Mouse (Mus musculus): ENCODE measurements around the gene Nol10. TPM values are rescaled to one million over a fixed set of nuclear protein-coding genes. Genes with fewer than 3 reads are reported as not detected.
A peak's percentile ranks its signal among the peaks of the same experiment; 100 is the strongest.

Gene Nol10
- polyA plus RNA-seq, 1 experiment from 2014 or later, result 19.3 TPM

GRCm38 (mm10) chr12:17357795-17358194 lies 9.5 kb downstream of the Nol10 start:
- no peak overlapping the region for H3K4me3 ChIP-seq (ENCODE audit: low read depth, low read length)

GRCm38 (mm10) chr12:17358981-17359380 lies 10.7 kb downstream of the Nol10 start:
- no peak overlapping the region for H3K9ac ChIP-seq (ENCODE audit: low read depth, low read length)
- 89% methylated on average over 9 of the region's 9 CpGs for WGBS

More at GRCm38 (mm10) chr12:17357795-17358194, 9.5 kb downstream of the Nol10 start:
- no peak for DNase-seq (ENCODE audit: low spot score)
- Histone ChIP-seq H3K4me1 (ENCODE audit: control insufficient read depth, insufficient read depth, low read length) (no peaks in the 10 kb centered on the region), H3K27me3 (replicated peaks; ENCODE audit: control insufficient read depth, insufficient read depth, low read length) (no peaks in the 10 kb centered on the region), H3K4me2 (ENCODE audit: low read depth, low read length) (no peak overlapping the region), H3K36me3 (ENCODE audit: control insufficient read depth, insufficient read depth, low read length) (peaks cover 86% of the 10 kb centered on the region), H3K27ac (replicated peaks; ENCODE audit: low read depth, low read length) (no peak overlapping the region), H3K9ac (ENCODE audit: low read depth, low read length) (no peak overlapping the region), H3K9me3 (ENCODE audit: control insufficient read depth, low read length) (no peaks in the 10 kb centered on the region)
- whole genome bisulfite sequencing, result 91% methylated on average over 5 of the region's 5 CpGs
- ATAC-seq (ENCODE audit: low read depth), result no peak

GRCm38 (mm10) chr12:17360104-17360503 lies 11.8 kb downstream of the Nol10 start:
- 51% methylated on average over 9 of the region's 9 CpGs for WGBS
- Histone ChIP-seq H3K27ac (replicated peaks; ENCODE audit: low read depth, low read length) (no peak overlapping the region; the same call in 1 of the 2 replicates), H3K27me3 (replicated peaks; ENCODE audit: control insufficient read depth, insufficient read depth, low read length) (no peaks in the 10 kb centered on the region), H3K9ac (ENCODE audit: low read depth, low read length) (no peak overlapping the region), H3K4me2 (ENCODE audit: low read depth, low read length) (no peak overlapping the region), H3K4me1 (ENCODE audit: control insufficient read depth, insufficient read depth, low read length) (no peaks in the 10 kb centered on the region), H3K9me3 (ENCODE audit: control insufficient read depth, low read length) (no peaks in the 10 kb centered on the region), H3K4me3 (ENCODE audit: low read depth, low read length) (no peak overlapping the region), H3K36me3 (ENCODE audit: control insufficient read depth, insufficient read depth, low read length) (peaks cover 87% of the 10 kb centered on the region)
- no peak; the same call in 1 of the 2 replicates for ATAC-seq (ENCODE audit: low read depth)
- DNase-seq (ENCODE audit: low spot score), result no peak

More at GRCm38 (mm10) chr12:17358981-17359380, 10.7 kb downstream of the Nol10 start:
- Histone ChIP-seq H3K27me3 (replicated peaks; ENCODE audit: control insufficient read depth, insufficient read depth, low read length) (no peaks in the 10 kb centered on the region), H3K4me3 (ENCODE audit: low read depth, low read length) (no peak overlapping the region), H3K4me1 (ENCODE audit: control insufficient read depth, insufficient read depth, low read length) (no peaks in the 10 kb centered on the region), H3K36me3 (ENCODE audit: control insufficient read depth, insufficient read depth, low read length) (peaks cover 86% of the 10 kb centered on the region), H3K9me3 (ENCODE audit: control insufficient read depth, low read length) (no peaks in the 10 kb centered on the region), H3K4me2 (ENCODE audit: low read depth, low read length) (no peak overlapping the region), H3K27ac (replicated peaks; ENCODE audit: low read depth, low read length) (no peak overlapping the region)
- ATAC-seq (ENCODE audit: low read depth), result no peak
- no peak for DNase-seq (ENCODE audit: low spot score)

- Histone ChIP-seq H3K9me3 (ENCODE audit: control insufficient read depth, low read length) (no peaks in the 10 kb centered on the region), H3K27ac (replicated peaks; ENCODE audit: low read depth, low read length) (no peak overlapping the region), H3K9ac (ENCODE audit: low read depth, low read length) (no peak overlapping the region), H3K4me1 (ENCODE audit: control insufficient read depth, insufficient read depth, low read length) (no peaks in the 10 kb centered on the region), H3K4me3 (ENCODE audit: low read depth, low read length) (no peak overlapping the region), H3K36me3 (ENCODE audit: control insufficient read depth, insufficient read depth, low read length) (peaks cover 87% of the 10 kb centered on the region), H3K27me3 (replicated peaks; ENCODE audit: control insufficient read depth, insufficient read depth, low read length) (no peaks in the 10 kb centered on the region), H3K4me2 (ENCODE audit: low read depth, low read length) (no peak overlapping the region)
- WGBS, result 57% methylated on average over 4 of the region's 4 CpGs
- DNase-seq (ENCODE audit: low spot score) (peak; percentile 39), ATAC-seq (ENCODE audit: low read depth) (peak; percentile 57; the same call in 1 of the 2 replicates)
Measured at GRCm38 (mm10) chr12:17360650-17361049, 12.4 kb downstream of the Nol10 start.

- H3K9me3 ChIP-seq (ENCODE audit: control insufficient read depth, low read length), result no peaks in the 10 kb centered on the region
- H3K9ac ChIP-seq (ENCODE audit: low read depth, low read length), result no peak overlapping the region
- ATAC-seq (ENCODE audit: low read depth) (no peak), DNase-seq (ENCODE audit: low spot score) (no peak)
- H3K4me1 ChIP-seq (ENCODE audit: control insufficient read depth, insufficient read depth, low read length), result no peaks in the 10 kb centered on the region
- no peak overlapping the region for H3K4me3 ChIP-seq (ENCODE audit: low read depth, low read length)
- no peak overlapping the region for H3K4me2 ChIP-seq (ENCODE audit: low read depth, low read length)
- H3K27ac ChIP-seq (replicated peaks; ENCODE audit: low read depth, low read length), result no peak overlapping the region
- 94% methylated on average over 5 of the region's 5 CpGs for WGBS
- peaks cover 84% of the 10 kb centered on the region for H3K36me3 ChIP-seq (ENCODE audit: control insufficient read depth, insufficient read depth, low read length)
- no peaks in the 10 kb centered on the region for H3K27me3 ChIP-seq (replicated peaks; ENCODE audit: control insufficient read depth, insufficient read depth, low read length)
Measured at GRCm38 (mm10) chr12:17362316-17362715, 14.1 kb downstream of the Nol10 start.

- peak; percentile 92 for ATAC-seq (ENCODE audit: low read depth)
- H3K4me1 ChIP-seq (ENCODE audit: control insufficient read depth, insufficient read depth, low read length), result no peaks in the 10 kb centered on the region
Measured at GRCm38 (mm10) chr12:17366981-17367380, 18.7 kb downstream of the Nol10 start.

GRCm38 (mm10) chr12:17369111-17369510 lies 20.9 kb downstream of the Nol10 start:
- H3K4me1 ChIP-seq (ENCODE audit: control insufficient read depth, insufficient read depth, low read length), result no peaks in the 10 kb centered on the region
- H3K27ac ChIP-seq (replicated peaks; ENCODE audit: low read depth, low read length), result no peak overlapping the region
- no peak overlapping the region for H3K4me2 ChIP-seq (ENCODE audit: low read depth, low read length)
- H3K9ac ChIP-seq (ENCODE audit: low read depth, low read length), result no peak overlapping the region
- H3K4me3 ChIP-seq (ENCODE audit: low read depth, low read length), result no peak overlapping the region
- H3K9me3 ChIP-seq (ENCODE audit: control insufficient read depth, low read length), result no peaks in the 10 kb centered on the region
- no peaks in the 10 kb centered on the region for H3K27me3 ChIP-seq (replicated peaks; ENCODE audit: control insufficient read depth, insufficient read depth, low read length)
- H3K36me3 ChIP-seq (ENCODE audit: control insufficient read depth, insufficient read depth, low read length), result peaks cover 80% of the 10 kb centered on the region
- 96% methylated on average over 3 of the region's 3 CpGs for WGBS
- ATAC-seq (ENCODE audit: low read depth) (no peak), DNase-seq (ENCODE audit: low spot score) (no peak)

More at GRCm38 (mm10) chr12:17366981-17367380, 18.7 kb downstream of the Nol10 start:
- no peak overlapping the region for H3K9ac ChIP-seq (ENCODE audit: low read depth, low read length)
- no peak overlapping the region for H3K4me2 ChIP-seq (ENCODE audit: low read depth, low read length)
- H3K27me3 ChIP-seq (replicated peaks; ENCODE audit: control insufficient read depth, insufficient read depth, low read length), result no peaks in the 10 kb centered on the region
- WGBS, result 74% methylated on average over 5 of the region's 5 CpGs
- H3K9me3 ChIP-seq (ENCODE audit: control insufficient read depth, low read length), result no peaks in the 10 kb centered on the region
- H3K27ac ChIP-seq (replicated peaks; ENCODE audit: low read depth, low read length), result no peak overlapping the region
- peak; percentile 54 for DNase-seq (ENCODE audit: low spot score)
- no peak overlapping the region for H3K4me3 ChIP-seq (ENCODE audit: low read depth, low read length)
- peaks cover 80% of the 10 kb centered on the region for H3K36me3 ChIP-seq (ENCODE audit: control insufficient read depth, insufficient read depth, low read length)

GRCm38 (mm10) chr12:17369551-17370325 lies 21.5 kb downstream of the Nol10 start:
- no peak overlapping the region for H3K4me2 ChIP-seq (ENCODE audit: low read depth, low read length)
- H3K4me3 ChIP-seq (ENCODE audit: low read depth, low read length), result no peak overlapping the region
- no peaks in the 10 kb centered on the region for H3K27me3 ChIP-seq (replicated peaks; ENCODE audit: control insufficient read depth, insufficient read depth, low read length)
- H3K27ac ChIP-seq (replicated peaks; ENCODE audit: low read depth, low read length), result no peak overlapping the region
- H3K4me1 ChIP-seq (ENCODE audit: control insufficient read depth, insufficient read depth, low read length), result no peaks in the 10 kb centered on the region
- no peak overlapping the region for H3K9ac ChIP-seq (ENCODE audit: low read depth, low read length)
- no peak for DNase-seq (ENCODE audit: low spot score)
- peaks cover 80% of the 10 kb centered on the region for H3K36me3 ChIP-seq (ENCODE audit: control insufficient read depth, insufficient read depth, low read length)
- 93% methylated on average over 7 of the region's 7 CpGs for WGBS
- ATAC-seq (ENCODE audit: low read depth), result no peak
- H3K9me3 ChIP-seq (ENCODE audit: control insufficient read depth, low read length), result no peaks in the 10 kb centered on the region

All from embryonic facial prominence, embryonic 14.5 days (tissue).